ENCODE assay signal across 25 mouse cellular contexts in the genomic region with DNA sequence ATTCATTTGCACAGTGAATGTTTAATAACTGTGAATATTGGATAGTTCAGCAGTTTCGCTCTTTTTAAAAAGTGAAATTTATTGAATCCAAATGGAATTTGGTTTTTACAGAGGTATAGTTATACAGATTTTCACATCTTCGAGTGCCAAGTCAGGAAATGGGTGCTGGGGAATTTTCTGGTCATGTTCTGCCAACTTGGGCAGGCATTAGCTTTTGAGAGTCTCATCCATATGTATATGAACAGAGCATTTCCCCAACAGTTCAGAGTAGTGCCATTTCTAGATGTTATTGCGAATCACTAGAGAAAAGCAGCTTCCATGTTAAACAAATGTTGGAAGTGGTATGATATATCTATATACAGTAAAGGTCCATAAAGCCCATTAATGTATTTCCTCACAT. TPM values are rescaled to one million over a fixed set of nuclear protein-coding genes. Genes with fewer than 3 reads are reported as not detected.
"Had no signal": no experiment of that assay in that cellular context is flagged by ENCODE, and none has a peak within 500 bp of the region (broad histone marks: within the 10 kb centered on the region; RNA-seq: fewer than 3 reads in every experiment).

No protein-coding gene starts in this region.

- H3K9ac ChIP-seq: lung, embryonic 15.5 days; midbrain, embryonic 13.5 days; midbrain, embryonic 15.5 days; neural tube, embryonic 12.5 days; stomach, embryonic 15.5 days had no signal

- ATAC-seq: lung, postnatal 0 days; midbrain, embryonic 13.5 days; midbrain, embryonic 15.5 days had no signal

- H3K27me3 ChIP-seq: lung, embryonic 15.5 days; megakaryocyte, embryonic 14.5 days; midbrain, embryonic 13.5 days; midbrain, embryonic 15.5 days; neural tube, embryonic 12.5 days; stomach, embryonic 15.5 days had no signal

- H3K9me3 ChIP-seq: lung, embryonic 15.5 days; midbrain, embryonic 13.5 days; midbrain, embryonic 15.5 days; neural tube, embryonic 12.5 days; stomach, embryonic 15.5 days had no signal

- H3K4me2 ChIP-seq: lung, embryonic 15.5 days; midbrain, embryonic 11.5 days; midbrain, embryonic 13.5 days; midbrain, embryonic 15.5 days; neural tube, embryonic 12.5 days; stomach, embryonic 15.5 days had no signal

- H3K4me1 ChIP-seq: lung, embryonic 15.5 days; megakaryocyte, embryonic 14.5 days; midbrain, embryonic 13.5 days; midbrain, embryonic 15.5 days; neural tube, embryonic 12.5 days; stomach, embryonic 15.5 days had no signal

- H3K27ac ChIP-seq: lung, embryonic 15.5 days; macrophage; midbrain, embryonic 13.5 days; midbrain, embryonic 15.5 days; neural tube, embryonic 12.5 days; stomach, embryonic 15.5 days; stomach, postnatal 0 days had no signal

- DNase-seq: lung, adult 2 months; lung, postnatal 14 days; lung, postnatal 36 days; right cerebral cortex, postnatal 14 days; thymus, adult 2 months; thymus, postnatal 25 days; thymus, postnatal 4 days had no signal

- H3K4me3 ChIP-seq: lung, embryonic 15.5 days; megakaryocyte, embryonic 14.5 days; midbrain, embryonic 13.5 days; midbrain, embryonic 15.5 days; neural tube, embryonic 12.5 days; stomach, embryonic 15.5 days had no signal

- H3K36me3 ChIP-seq: lung, embryonic 15.5 days; midbrain, embryonic 13.5 days; midbrain, embryonic 15.5 days; neural tube, embryonic 12.5 days; stomach, embryonic 15.5 days had no signal

RNA-seq across cellular contexts. Expression of a gene that starts 21.8 kb away (rescaled TPM):
- total RNA-seq: megakaryocyte progenitor cell, adult 5-6 weeks; midbrain, postnatal 0 days; monocyte, adult 5-6 weeks; neutrophil, adult 5-6 weeks had no signal
- polyA plus RNA-seq: lung, adult 2 months; lung, embryonic 15.5 days; lung, postnatal 0 days; macrophage; midbrain, embryonic 11.5 days; midbrain, embryonic 13.5 days; midbrain, embryonic 15.5 days; midbrain, postnatal 0 days; neural tube, embryonic 12.5 days; neural tube, embryonic 14.5 days; spleen, adult 2 months; stomach, embryonic 15.5 days; stomach, postnatal 0 days; testis, adult 2 months; thymus, adult 2 months; urinary bladder, adult 2 months had no signal
